Mouse (Mus musculus) E14TG2a.4 (cell line): ENCODE measurements around the gene Synpo2.
"Not testable (repeated sequence)": the region's sequence is repeated elsewhere in the genome, so short reads cannot be mapped to it uniquely, and the experiment has no call there.

ENCODE experiments used
- H3K27me3 ChIP-seq: 2 replicates; pipeline ENCODE4 v1.6.1; 2014; ENCODE audit warnings: low read length, control low read depth; ENCODE audit not compliant: insufficient read depth
- H3K36me3 ChIP-seq: 2 replicates; pipeline ENCODE4 v1.6.1; 2014; ENCODE audit warnings: low read length, control low read depth; ENCODE audit not compliant: insufficient read depth
- H3K4me1 ChIP-seq: replicated peaks from 2 replicates; pipeline ENCODE4 v1.6.1; 2014; ENCODE audit warnings: low read depth, low read length, control low read depth
- H3K4me3 ChIP-seq: replicated peaks from 2 replicates; pipeline ENCODE4 v1.5.1; 2014; ENCODE audit warnings: mild to moderate bottlenecking, low read length
- H3K9me3 ChIP-seq: 2 replicates; pipeline ENCODE4 v1.6.1; 2014; ENCODE audit warnings: low read length, control low read depth
- CTCF ChIP-seq: conservative IDR thresholded peaks from 2 replicates; pipeline ENCODE4 v1.5.1; 2014; ENCODE audit warnings: low read length
- NANOG ChIP-seq: IDR thresholded peaks from 2 replicates; pipeline ENCODE4 v1.6.1; 2014; ENCODE audit warnings: borderline replicate concordance, low read length, mixed read lengths
- POU5F1 ChIP-seq: IDR thresholded peaks from 2 replicates; pipeline ENCODE4 v1.6.1; 2014; ENCODE audit warnings: low read length, borderline replicate concordance

Synpo2 gene

DNA sequence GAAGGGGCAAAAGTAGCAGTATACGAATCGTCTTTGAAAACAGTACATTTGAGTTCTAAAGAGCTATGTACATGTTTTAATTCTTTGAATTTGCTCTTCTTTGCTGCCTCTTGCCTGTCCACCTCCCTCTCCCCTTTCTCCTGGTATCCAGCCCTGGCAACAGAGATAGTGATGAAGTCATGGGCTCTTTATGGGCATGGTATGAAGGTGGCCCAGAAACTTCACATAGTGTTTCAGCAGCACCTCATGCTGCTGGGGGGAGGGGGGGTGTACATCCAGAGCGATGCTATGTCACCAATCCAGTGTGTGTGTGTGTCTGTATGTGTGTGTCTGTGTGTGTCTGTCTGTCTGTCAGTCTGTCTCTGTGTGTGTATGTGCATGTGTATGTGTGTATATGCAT lies 95.8 kb downstream of the Synpo2 start:
- no peaks in the 10 kb centered on the region for H3K4me1 ChIP-seq
- no peaks in the 10 kb centered on the region for H3K36me3 ChIP-seq
- H3K9me3 ChIP-seq: no peaks in the 10 kb centered on the region
- no peak for TF ChIP-seq NANOG
- TF ChIP-seq POU5F1: no peak
- no peak for TF ChIP-seq CTCF
- no peaks in the 10 kb centered on the region for H3K27me3 ChIP-seq
- H3K4me3 ChIP-seq: no peak overlapping the region

DNA sequence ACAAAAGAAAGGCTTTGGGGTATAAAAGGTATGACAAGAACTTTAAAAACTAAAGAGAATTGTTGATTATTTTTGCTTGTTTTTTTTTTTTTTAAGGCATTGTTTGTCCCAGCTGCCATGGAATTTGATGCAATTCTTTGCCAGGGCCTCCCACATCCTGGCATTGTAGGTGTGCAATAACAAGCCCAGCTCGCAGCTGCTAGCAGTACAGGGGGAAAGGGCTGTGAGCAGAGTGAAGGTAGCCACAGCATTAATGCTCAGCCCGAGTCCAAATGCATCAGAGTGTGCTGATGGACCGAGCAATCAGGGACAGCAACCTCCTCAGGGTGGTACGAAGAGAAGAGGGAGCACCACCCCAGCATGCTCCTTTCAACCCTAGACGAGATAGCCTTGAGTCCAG lies 96.3 kb downstream of the Synpo2 start:
- TF ChIP-seq NANOG (no peak), CTCF (no peak), POU5F1 (no peak)
- Histone ChIP-seq H3K27me3 (no peaks in the 10 kb centered on the region), H3K36me3 (no peaks in the 10 kb centered on the region), H3K9me3 (no peaks in the 10 kb centered on the region), H3K4me3 (no peak overlapping the region), H3K4me1 (no peaks in the 10 kb centered on the region)

DNA sequence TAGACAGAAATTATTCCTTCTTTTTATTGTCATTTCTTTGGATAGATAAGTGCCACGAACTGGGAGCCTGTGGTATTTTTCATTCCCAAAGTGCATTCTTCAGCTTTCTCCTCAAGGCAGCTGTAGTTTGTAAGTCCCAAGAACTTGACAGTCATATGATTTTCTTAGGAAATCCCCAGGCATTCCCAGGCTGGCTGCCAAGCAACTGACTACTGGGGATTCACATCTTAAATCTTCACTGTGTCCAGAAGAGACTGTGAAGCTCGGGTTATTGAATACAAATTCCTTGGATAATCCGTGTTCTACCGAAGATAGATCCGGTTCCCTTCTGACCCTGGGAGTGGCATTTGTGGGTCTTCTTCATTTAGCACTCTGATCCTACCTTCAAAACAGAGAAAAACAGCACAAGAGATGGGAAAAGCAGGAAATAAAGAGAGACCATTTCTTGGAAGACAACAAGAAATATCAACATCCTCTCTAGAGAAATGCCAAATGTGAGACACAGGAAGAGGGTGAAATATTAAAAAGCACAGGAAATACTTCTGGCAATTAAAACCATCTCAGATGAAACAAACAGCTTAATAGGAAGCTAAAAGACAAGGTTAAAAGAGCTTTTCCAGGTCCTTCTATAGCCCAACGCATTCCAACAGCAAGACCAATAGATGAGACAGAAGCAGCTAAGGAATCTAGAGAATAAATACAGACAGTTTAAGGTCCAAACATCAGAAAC lies 97.5 kb downstream of the Synpo2 start:
- H3K4me1 ChIP-seq: no peaks in the 10 kb centered on the region
- no peaks in the 10 kb centered on the region for H3K36me3 ChIP-seq
- peaks cover 4% of the 10 kb centered on the region; the same call in 1 of the 2 replicates for H3K9me3 ChIP-seq
- no peak for TF ChIP-seq CTCF
- TF ChIP-seq POU5F1: no peak
- no peak for TF ChIP-seq NANOG
- H3K4me3 ChIP-seq: no peak overlapping the region
- H3K27me3 ChIP-seq: no peaks in the 10 kb centered on the region

- Histone ChIP-seq H3K4me1 (peaks cover 4% of the 10 kb centered on the region), H3K27me3 (no peaks in the 10 kb centered on the region; the same call in 1 of the 2 replicates), H3K36me3 (no peaks in the 10 kb centered on the region), H3K9me3 (peaks cover 4% of the 10 kb centered on the region; the same call in 1 of the 2 replicates), H3K4me3 (no peak overlapping the region)
- TF ChIP-seq POU5F1 (no peak), NANOG (no peak), CTCF (no peak)
Measured at GRCm38 (mm10) chr3:123132101-123132500, 103.8 kb downstream of the Synpo2 start.

GRCm38 (mm10) chr3:123131151-123131756 lies 104.7 kb downstream of the Synpo2 start:
- H3K27me3 ChIP-seq: no peaks in the 10 kb centered on the region; the same call in 1 of the 2 replicates
- TF ChIP-seq CTCF (no peak), POU5F1 (no peak), NANOG (no peak)
- H3K4me3 ChIP-seq: no peak overlapping the region
- no peaks in the 10 kb centered on the region for H3K36me3 ChIP-seq
- peaks cover 4% of the 10 kb centered on the region; the same call in 1 of the 2 replicates for H3K9me3 ChIP-seq
- H3K4me1 ChIP-seq: peaks cover 4% of the 10 kb centered on the region

DNA sequence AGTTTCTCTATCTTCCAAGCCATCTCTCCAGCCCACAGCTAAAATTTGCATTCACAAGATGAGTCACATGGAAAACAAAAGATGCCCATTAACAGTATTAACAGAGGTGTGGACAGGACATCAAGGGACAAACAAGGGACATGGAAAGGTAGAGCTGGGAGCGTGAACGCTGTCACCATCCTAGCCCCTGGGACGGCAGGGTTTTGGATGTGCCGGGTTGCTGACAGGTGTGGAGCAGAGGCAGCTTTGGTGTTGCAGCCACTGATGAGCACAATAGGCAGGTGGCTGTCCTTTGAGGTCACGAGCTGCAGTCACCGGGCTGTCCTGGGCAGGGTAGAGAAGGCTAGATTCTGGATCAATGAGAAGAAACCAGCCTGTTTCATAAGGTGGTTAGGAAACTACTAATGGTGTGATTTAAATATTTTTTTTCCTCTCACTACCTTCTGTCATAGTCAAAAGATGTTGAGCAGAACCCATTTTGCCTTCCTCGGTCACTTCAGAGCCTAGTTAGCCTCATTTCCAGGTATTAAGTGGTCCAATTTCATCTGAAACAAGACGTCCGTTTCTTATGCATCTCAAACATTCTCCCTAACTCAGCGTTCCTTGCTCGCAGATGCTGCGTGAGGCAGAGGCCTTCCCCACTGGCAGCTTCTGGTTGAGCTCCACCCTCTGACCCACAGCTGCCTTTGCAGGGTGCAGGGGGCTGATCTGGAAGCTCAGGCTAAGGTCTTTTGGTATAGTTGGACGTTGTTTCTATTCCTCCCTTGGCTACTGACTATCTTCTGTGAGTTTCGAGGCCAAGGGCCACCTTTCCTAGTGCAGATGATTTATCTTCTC lies 105.4 kb downstream of the Synpo2 start:
- Histone ChIP-seq H3K9me3 (peaks cover 4% of the 10 kb centered on the region; the same call in 1 of the 2 replicates), H3K4me1 (peaks cover 4% of the 10 kb centered on the region), H3K4me3 (no peak overlapping the region), H3K36me3 (no peaks in the 10 kb centered on the region), H3K27me3 (no peaks in the 10 kb centered on the region; the same call in 1 of the 2 replicates)
- TF ChIP-seq POU5F1 (no peak), CTCF (no peak), NANOG (no peak)

DNA sequence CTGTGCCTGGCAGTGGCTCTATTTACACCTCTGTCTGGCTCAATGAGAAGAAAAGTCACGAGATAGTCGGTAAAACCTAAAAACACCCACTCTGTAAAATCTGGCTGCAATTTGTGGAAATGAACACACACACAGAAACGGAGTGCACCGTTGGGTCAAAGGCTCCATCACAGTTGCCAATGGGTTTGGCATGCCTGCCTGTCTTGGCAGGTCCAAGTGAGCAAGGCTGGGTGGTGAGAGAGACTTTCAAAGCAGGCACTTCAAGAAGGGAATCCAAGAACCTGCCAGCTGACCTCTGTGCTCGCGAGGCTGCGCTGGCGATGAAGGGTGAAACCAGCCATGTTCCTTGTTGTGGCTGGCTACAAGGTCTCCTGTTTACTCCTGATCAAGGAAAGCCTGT lies 107.2 kb downstream of the Synpo2 start:
- TF ChIP-seq NANOG: no peak
- Histone ChIP-seq H3K27me3 (no peaks in the 10 kb centered on the region; the same call in 1 of the 2 replicates), H3K9me3 (no peaks in the 10 kb centered on the region), H3K4me1 (peaks cover 4% of the 10 kb centered on the region), H3K36me3 (no peaks in the 10 kb centered on the region), H3K4me3 (no peak overlapping the region)

DNA sequence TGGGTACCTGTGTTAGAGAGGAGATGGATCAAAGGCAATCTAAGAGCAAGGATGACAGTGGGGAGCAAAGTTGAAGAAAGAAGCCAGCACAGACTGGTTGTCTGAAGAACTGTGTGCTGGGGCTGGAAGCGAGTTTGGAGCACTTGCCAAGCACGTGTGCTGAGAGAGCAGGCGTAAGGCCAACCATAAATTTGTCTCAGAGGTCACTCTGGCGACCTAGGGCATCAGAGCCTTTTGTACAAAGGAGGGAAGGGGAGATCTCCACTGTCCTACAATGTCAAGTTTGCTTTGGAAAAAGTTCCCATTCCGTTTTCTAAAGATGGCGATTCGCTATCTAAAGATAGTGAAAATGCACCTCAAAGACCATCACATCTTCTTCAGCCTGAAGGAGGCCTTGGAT lies 107.9 kb downstream of the Synpo2 start:
- peaks cover 4% of the 10 kb centered on the region for H3K4me1 ChIP-seq
- H3K4me3 ChIP-seq: no peak overlapping the region
- no peaks in the 10 kb centered on the region for H3K9me3 ChIP-seq
- TF ChIP-seq CTCF (no peak), NANOG (no peak), POU5F1 (no peak)
- H3K27me3 ChIP-seq: no peaks in the 10 kb centered on the region; the same call in 1 of the 2 replicates
- H3K36me3 ChIP-seq: no peaks in the 10 kb centered on the region

GRCm38 (mm10) chr3:123126741-123127140 lies 109.2 kb downstream of the Synpo2 start:
- not testable (repeated sequence) for H3K4me3 ChIP-seq, H3K36me3 ChIP-seq, H3K4me1 ChIP-seq, H3K27me3 ChIP-seq, H3K9me3 ChIP-seq
